Mouse (Mus musculus) hindbrain, postnatal 0 days (tissue): ENCODE measurements around the gene Gpr137c. TPM values are rescaled to one million over a fixed set of nuclear protein-coding genes. Genes with fewer than 3 reads are reported as not detected.

Source experiments
- ATAC-seq: fragments of 200-750 bp; cut with Nextera tagmentation; 2 replicates; pipeline ENCODE4 v1.8.0; 2017; ENCODE audit warnings: mild to moderate bottlenecking, moderate TSS enrichment, moderate library complexity
- DNase-seq: peaks from one replicate; pipeline ENCODE4 v3.0.0-alpha.2; 2015; ENCODE audit warnings: low spot score
- H3K27ac ChIP-seq: fragments of 300-500 bp; sonication (generic); 2 replicates; pipeline ENCODE4 v1.5.1; 2014; ENCODE audit warnings: mild to moderate bottlenecking
- H3K27me3 ChIP-seq: fragments of 300-500 bp; sonication (generic); 2 replicates; pipeline ENCODE4 v1.6.1; 2014; ENCODE audit warnings: low read length, mixed read lengths; ENCODE audit not compliant: insufficient read depth
- H3K36me3 ChIP-seq: fragments of 300-500 bp; sonication (generic); 2 replicates; pipeline ENCODE4 v1.6.1; 2014; ENCODE audit warnings: low read length, mixed read lengths; ENCODE audit not compliant: insufficient read depth
- H3K4me1 ChIP-seq: fragments of 300-500 bp; sonication (generic); 2 replicates; pipeline ENCODE4 v1.6.1; 2014; ENCODE audit warnings: antibody characterized with exemption, low read length, mixed read lengths; ENCODE audit not compliant: insufficient read depth
- H3K4me2 ChIP-seq: fragments of 300-500 bp; sonication (generic); 2 replicates; pipeline ENCODE4 v1.6.1; 2014; ENCODE audit warnings: low read depth, mild to moderate bottlenecking, low read length, moderate library complexity, mixed read lengths
- H3K4me3 ChIP-seq: fragments of 300-500 bp; sonication (generic); 2 replicates; pipeline ENCODE4 v1.5.1; 2014; ENCODE audit warnings: low read length
- H3K9ac ChIP-seq: fragments of 300-500 bp; sonication (generic); replicated peaks from 2 replicates; pipeline ENCODE4 v1.6.1; 2014; ENCODE audit warnings: mild to moderate bottlenecking, low read length, moderate library complexity, mixed read lengths
- H3K9me3 ChIP-seq: fragments of 300-500 bp; sonication (generic); 2 replicates; pipeline ENCODE4 v1.6.1; 2016; ENCODE audit warnings: low read length, mixed read lengths
- CTCF ChIP-seq: IDR thresholded peaks from 2 replicates; pipeline ENCODE4 v1.5.1; 2016; ENCODE audit warnings: antibody characterized with exemption, control low read depth, low read depth
- WGBS: fragments of 180-500 bp; shearing (Covaris S2); extraction: QIAGEN DNeasy Blood & Tissue Kit; methylation state at CpG from one replicate; pipeline ENCODE4 v1.1.7; 2014; 5-methylcytosine and 5-hydroxymethylcytosine counted together
- polyA plus RNA-seq: library from polyadenylated mRNA; unstranded; fragments of >200 nt; fragmentation: Nextera tagmentation; extraction: Ambion mirVana; gene quantifications from 2 replicates; pipeline ENCODE4 v1.2.1, GENCODE M21; 2015
- total RNA-seq: library from RNA; depleted of rRNA; stranded (reverse); fragments of >200 nt; gene quantifications from 2 replicates; pipeline ENCODE4 v1.2.3, GENCODE M21; 2014

The Gpr137c gene
- total and polyA plus RNA-seq, 2 experiments from 2014 or later, result 15.7 to 61.4 TPM

DNA sequence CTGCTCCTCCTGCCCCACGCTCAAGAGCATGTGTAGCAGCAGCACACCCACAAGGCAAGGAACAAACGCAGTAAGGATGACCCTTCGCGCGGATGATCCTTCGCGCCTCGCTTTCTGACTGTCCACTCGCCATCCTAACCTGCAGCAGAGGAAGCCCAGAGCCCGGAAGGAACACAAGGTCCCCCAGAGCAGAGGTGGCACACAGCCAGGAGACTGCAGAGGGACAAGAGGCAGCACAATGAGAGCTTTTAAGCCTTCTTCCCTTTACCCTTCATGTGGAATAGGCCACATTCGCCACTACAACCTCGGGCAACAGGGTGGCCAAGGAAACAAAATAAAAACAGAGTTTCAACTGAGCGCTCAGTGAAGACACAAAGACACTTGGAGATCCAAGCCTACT, 90.1 kb downstream of the Gpr137c start:
- Histone ChIP-seq H3K27me3 (no peaks in the 10 kb centered on the region), H3K9ac (no peak overlapping the region), H3K4me3 (no peak overlapping the region), H3K36me3 (no peaks in the 10 kb centered on the region), H3K4me2 (no peak overlapping the region), H3K4me1 (no peaks in the 10 kb centered on the region), H3K27ac (no peak overlapping the region), H3K9me3 (no peaks in the 10 kb centered on the region)
- DNase-seq (no peak), ATAC-seq (no peak)
- 75% methylated on average over 13 of the region's 13 CpGs for WGBS
- TF ChIP-seq CTCF, result no peak

GRCm38 (mm10) chr14:45310101-45310500, 90.6 kb downstream of the Gpr137c start:
- no peaks in the 10 kb centered on the region for H3K27me3 ChIP-seq
- no peak overlapping the region for H3K9ac ChIP-seq
- H3K9me3 ChIP-seq, result no peaks in the 10 kb centered on the region
- DNase-seq (no peak), ATAC-seq (no peak)
- H3K4me2 ChIP-seq, result no peak overlapping the region
- 92% methylated on average over 14 of the region's 14 CpGs for WGBS
- no peaks in the 10 kb centered on the region for H3K36me3 ChIP-seq
- TF ChIP-seq CTCF, result no peak
- H3K4me3 ChIP-seq, result no peak overlapping the region
- no peak overlapping the region for H3K27ac ChIP-seq
- H3K4me1 ChIP-seq, result no peaks in the 10 kb centered on the region

- ATAC-seq (no peak), DNase-seq (no peak)
- Histone ChIP-seq H3K36me3 (no peaks in the 10 kb centered on the region), H3K27me3 (no peaks in the 10 kb centered on the region), H3K27ac (no peak overlapping the region), H3K4me3 (peak overlapping the region; percentile 94), H3K9ac (peak overlapping the region; percentile 94; the same call in 1 of the 2 replicates), H3K4me1 (peaks cover 6% of the 10 kb centered on the region; the same call in 1 of the 2 replicates), H3K4me2 (peak overlapping the region; percentile 70), H3K9me3 (no peaks in the 10 kb centered on the region)
- 76% methylated on average over 5 of the region's 5 CpGs for WGBS
- no peak for TF ChIP-seq CTCF
Measured at GRCm38 (mm10) chr14:45316927-45317326, 97.4 kb downstream of the Gpr137c start.

DNA sequence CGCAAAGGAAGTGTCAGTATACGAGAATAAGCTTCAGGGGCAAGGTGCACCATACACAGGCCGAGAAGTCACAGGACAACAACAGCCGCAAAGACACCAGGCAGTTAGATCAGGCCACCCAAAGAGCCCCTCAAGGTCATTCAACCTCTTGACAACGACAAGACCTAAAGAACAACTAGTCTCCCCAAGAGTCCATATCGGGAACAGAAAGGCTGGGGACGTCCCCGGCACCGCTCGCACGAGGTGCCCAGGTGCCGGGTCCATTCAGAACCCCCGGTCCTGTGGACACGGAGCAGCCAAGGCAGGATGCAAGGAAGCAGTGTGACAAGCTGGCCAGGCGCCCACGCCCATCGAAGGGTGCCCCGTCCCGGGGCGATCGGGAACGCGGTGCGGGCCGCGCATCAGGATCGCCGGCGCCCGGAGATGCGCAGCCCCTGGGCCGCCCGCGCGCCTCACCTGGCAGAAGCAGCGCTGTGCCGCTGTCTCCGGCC, 98.4 kb downstream of the Gpr137c start:
- under 1% methylated on average over 38 of the region's 38 CpGs for WGBS
- peaks cover 6% of the 10 kb centered on the region; the same call in 1 of the 2 replicates for H3K4me1 ChIP-seq
- H3K27ac ChIP-seq, result peak overlapping the region; percentile 93
- peak overlapping the region; percentile 70 for H3K4me2 ChIP-seq
- no peaks in the 10 kb centered on the region for H3K9me3 ChIP-seq
- peak overlapping the region; percentile 94 for H3K9ac ChIP-seq
- H3K36me3 ChIP-seq, result no peaks in the 10 kb centered on the region
- no peak; the same call in 1 of the 2 replicates for ATAC-seq
- no peak for TF ChIP-seq CTCF
- H3K27me3 ChIP-seq, result no peaks in the 10 kb centered on the region
- DNase-seq, result no peak
- H3K4me3 ChIP-seq, result peak overlapping the region; percentile 94

DNA sequence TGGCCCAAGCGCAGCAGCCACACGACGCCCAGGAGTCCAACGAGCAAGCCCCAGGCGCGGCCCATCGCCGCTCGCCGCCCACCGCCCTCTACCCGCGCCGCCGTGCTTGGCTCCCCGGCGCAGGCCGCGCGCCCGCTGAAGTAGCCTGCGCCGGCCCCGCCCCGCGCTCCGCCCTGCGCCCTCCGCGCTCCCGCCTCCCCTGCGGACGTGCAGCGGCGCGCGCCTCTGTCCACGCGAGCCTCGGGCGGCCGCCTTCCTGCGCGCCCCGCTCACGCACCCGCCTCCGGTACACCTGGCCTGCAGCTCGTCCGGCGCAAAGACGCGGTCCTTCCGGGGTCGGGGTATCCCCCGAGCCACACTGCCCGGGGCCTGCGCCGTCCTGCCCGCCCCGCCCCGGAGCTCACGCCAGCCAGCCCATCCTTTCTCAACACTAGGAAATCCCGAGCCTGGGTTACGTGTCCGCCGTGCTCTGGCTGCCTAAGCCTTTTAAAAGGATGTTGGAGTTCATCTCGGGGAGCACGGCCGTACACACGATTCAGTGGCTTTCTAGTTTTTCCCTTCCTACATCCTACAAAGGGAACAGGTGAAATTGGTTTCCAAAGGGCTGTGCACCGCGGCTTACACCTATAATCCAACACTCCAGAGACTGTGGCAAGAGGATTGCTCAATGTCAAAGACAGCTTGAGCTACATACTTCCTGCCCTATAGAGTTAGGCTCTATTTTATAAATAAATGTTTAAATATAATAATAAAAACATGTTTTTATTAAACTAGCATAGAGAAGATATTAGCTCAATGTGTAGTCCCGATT, 99.1 kb downstream of the Gpr137c start, which contains the start of gene Ero1l:
TSS of gene Ero1l (minus strand) at position 346 of the 811 bp plus-strand sequence.
- no peaks in the 10 kb centered on the region for H3K36me3 ChIP-seq
- H3K9ac ChIP-seq, result peak within 1 kb of the TSS; percentile 94
- H3K9me3 ChIP-seq, result no peaks in the 10 kb centered on the region
- TF ChIP-seq CTCF, result no peak
- no peaks in the 10 kb centered on the region for H3K27me3 ChIP-seq
- peak within 1 kb of the TSS; percentile 93 for H3K27ac ChIP-seq
- H3K4me3 ChIP-seq, result peak within 1 kb of the TSS; percentile 94
- peak; percentile 94 for DNase-seq
- H3K4me2 ChIP-seq, result peak within 1 kb of the TSS; percentile 70
- ATAC-seq, result peak; percentile 96
- WGBS, result 2% methylated on average over 56 of the region's 74 CpGs
- H3K4me1 ChIP-seq, result peaks cover 6% of the 10 kb centered on the region; the same call in 1 of the 2 replicates

DNA sequence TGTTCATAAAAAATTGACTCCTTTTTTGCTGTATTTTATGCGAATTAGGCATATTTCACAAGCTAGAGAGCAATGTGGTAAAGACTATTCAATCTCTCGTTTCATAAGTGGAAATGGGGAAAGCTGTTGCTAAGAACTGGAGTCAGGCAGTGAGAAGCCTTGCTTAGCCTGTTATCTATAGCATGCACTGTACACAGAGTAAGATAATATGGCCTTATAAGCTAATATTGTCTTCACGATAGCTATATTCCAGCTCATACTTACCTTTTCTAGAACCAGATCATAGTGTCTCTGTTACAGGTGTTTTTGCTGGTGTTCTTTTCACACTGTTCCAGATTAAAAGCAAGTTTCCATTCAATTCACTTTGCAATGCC, 99.7 kb downstream of the Gpr137c start:
- Histone ChIP-seq H3K36me3 (no peaks in the 10 kb centered on the region), H3K4me3 (no peak overlapping the region; the same call in 1 of the 2 replicates), H3K4me1 (peaks cover 6% of the 10 kb centered on the region; the same call in 1 of the 2 replicates), H3K27ac (peak overlapping the region; percentile 93; the same call in 1 of the 2 replicates), H3K9ac (no peak overlapping the region; the same call in 1 of the 2 replicates), H3K4me2 (peak overlapping the region; percentile 70), H3K27me3 (no peaks in the 10 kb centered on the region), H3K9me3 (no peaks in the 10 kb centered on the region)
- WGBS, result 66% methylated on average over 3 of the region's 3 CpGs
- TF ChIP-seq CTCF, result no peak
- DNase-seq (no peak), ATAC-seq (no peak)
